Mouse (Mus musculus) liver (tissue): ENCODE results near the gene Cul9.

Source experiments
- DNase-seq: peaks from one replicate; pipeline ENCODE4 v3.0.0-alpha.2; 2020; ENCODE audit warnings: mixed read lengths

The Cul9 gene

DNA sequence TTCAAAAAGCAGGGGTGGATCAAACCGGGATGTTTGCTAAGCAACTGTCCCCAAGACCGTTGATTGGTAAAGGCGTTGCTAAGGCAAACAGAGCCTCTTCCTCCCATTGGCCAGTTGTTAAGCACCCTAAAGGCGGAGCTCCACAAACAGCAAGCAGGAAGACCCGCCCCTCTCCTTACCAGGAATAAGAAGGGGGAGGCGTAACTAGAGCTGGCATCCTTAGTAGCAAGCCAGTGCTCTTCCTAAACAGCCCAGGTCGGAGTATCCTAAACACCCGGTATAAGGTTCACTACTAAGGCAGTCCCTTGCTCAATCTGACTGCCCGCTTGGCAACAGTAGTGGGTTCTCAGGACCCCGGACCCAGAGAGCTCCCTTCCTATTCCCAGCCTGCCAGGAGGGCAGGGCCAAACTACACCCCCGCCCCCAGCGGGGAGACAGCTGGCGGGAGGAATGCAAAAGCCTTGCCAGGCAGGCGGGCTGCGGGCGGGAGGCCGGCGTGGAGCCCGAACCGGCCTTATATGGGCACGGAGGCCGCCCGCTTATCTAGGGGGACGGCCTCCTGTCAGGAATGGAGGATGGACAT is 6.7 kb upstream of the Cul9 start:
- peak; percentile 68 for DNase-seq

DNA sequence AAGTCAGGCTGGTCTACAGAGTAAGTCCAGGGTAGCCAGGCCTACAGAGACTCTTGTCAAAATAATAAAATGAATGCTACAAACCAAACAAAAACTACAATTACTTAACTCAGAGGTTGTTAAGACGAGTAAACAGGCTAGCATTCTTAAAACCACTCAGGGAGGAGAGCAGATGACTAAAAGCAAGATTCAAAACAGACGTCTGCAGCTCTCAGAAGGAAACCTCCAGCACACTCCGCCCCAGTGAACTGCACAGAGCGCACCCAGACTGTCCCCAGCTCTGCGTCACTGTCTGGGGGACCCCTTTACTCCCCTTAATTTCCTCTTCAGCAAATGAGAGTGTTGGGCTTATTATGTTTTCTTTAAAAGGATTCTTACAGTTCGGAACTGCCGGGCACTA is 6.0 kb upstream of the Cul9 start:
- no peak for DNase-seq

DNA sequence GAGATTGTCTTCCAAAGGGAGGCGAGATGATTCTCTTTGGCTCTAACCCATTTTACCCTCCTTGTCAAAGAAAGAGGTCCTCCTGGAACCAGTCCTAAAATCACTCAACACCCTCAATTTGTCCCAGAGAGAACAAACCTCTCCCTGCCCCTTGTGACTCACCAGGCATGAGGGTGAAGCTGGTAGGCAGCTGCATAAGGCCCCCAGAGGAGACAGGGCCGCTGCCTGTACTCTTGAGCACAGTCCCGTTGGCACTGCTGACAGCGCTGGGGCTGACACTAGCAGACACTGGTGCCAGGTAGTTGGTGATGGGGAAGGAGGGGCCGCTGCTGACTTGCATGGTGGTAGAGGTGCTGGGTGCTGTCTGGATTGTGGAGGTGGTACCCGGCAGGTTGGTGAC is 5.2 kb upstream of the Cul9 start:
- DNase-seq = no peak

DNA sequence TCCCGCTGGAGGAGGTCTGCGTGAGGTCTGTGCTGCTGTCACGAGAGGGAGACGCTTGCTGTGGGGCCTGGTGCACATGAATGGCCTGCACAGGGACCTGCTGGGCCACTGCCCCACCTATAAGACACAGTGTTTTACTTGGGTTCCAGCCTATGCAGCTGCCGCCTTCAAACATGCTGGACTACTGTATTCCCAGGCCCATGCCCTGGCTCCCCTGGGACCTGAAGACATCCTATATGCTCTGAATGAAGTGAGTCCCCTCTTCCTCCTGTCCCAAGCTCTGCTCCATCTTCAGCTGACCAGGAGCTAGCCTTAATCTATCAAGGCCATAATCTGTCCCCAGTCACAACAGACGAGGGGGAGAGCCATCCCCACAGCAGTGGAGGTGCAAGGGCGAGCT is 4.7 kb upstream of the Cul9 start:
- no peak for DNase-seq

DNA sequence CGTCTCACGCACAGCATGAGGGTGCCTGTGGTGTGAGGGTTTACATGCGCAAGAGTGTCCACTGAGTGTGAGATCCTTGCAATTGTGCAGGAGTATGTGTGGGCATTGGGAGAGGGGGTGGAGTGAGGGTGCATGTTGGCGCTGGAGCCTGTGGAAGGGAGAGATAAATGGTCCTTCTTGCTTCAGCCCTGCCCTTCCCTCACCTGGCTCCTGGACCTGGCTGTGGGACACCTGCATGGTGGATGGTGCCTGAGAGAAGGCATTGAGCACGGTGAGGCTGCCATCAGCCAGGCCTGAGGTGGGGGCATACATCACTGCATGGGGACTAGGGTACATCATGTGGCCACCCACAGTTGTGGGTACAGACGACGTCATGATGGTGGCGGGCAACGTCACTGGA is 3.5 kb upstream of the Cul9 start:
- no peak for DNase-seq

DNA sequence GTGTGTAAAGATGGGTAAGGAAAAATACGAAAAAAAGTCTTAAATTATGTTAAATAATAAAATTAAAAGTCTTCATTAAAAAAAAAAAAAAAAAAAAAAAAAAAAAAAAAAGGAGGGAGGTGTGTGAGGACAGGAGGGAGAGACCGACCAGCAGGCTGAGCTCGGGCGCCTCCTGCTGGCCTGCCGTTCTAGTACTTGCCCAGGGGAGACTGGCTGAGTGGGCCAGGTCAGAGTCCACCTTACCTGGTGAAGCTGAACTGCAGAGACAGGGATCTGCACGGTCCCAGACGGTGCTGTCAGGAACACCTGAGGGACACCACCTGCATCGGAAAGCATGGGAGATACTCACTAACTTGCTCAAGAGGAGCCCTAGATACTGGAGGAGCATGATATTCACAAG is 3.0 kb upstream of the Cul9 start:
- DNase-seq = peak; percentile 62

DNA sequence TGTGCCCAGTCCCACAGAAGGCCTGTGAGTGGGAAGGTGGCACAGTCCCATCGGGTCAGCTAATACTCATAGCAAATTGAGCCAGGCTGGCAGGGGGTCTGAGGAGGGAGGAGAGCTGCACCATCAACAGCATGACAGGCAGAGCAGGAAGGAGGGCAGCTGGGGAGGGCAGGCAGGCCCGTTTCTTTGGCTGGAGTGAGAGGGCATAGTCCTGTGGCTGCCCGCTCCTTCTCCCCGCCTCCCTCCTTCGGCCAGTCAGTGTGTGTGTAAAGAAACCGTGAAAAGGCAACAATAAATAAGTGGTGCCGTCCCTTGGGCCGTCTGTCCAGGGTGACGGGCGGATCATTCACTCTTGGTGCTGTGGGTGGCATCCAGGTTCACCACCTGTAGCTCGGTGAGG is 2.6 kb upstream of the Cul9 start:
- no peak for DNase-seq

DNA sequence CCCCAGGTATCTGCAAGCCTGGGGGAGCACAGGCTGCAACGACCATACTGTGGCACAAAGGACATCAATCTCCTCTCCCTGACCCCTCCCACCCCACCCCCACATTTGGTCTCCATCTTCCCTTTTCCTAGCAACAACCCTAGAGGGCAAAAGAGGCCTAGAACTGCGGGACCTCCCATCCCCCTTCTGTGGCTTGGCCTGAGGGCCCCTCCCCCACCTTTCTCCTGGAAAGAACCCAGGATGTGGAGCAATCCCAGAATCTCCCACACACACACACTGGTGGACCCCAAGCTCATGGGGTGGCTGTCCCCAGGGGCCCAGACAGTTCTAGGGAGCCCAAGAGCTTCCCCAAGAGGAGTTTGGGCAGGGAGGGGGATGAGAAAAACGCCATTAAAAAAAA is 1.7 kb upstream of the Cul9 start:
- DNase-seq = no peak

DNA sequence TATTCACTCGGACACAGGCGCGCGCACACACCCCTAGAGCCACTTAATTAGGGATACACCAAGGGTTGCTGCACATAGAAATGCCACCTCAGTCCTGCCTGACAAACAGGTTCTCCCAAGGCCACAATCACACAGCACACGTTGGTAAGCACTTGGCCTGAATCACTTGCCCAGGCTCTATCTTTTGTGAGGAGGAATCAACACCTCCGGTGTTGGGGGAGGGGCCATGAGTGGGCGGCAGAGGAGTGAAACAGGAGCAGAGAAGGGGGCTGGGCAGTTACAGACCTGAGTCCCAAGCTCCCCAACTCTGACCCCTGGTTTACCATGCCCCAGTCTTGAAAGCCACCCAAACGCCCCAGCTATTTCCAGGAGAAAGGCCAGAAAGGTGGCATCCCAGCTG is 807 bp upstream of the Cul9 start:
- no peak for DNase-seq

DNA sequence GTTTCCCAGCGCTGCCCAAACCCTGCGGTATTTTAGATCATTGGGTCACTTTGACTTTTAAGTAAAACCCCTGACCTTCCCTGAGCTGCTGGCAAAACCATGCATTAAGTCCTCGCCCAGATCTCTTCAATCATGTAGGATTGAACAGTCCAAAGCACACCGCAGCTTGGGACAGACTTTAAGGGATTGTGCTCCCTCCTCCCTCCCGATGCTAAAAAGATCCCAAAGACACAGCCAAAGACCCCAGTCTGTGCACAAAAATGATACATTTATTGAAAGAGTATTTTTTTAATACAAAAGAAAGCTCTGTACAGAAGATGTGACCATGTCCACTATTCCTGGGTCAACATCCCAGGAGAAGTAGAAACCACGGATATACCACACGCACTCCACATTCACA is 403 bp upstream of the Cul9 start:
- no peak for DNase-seq

DNA sequence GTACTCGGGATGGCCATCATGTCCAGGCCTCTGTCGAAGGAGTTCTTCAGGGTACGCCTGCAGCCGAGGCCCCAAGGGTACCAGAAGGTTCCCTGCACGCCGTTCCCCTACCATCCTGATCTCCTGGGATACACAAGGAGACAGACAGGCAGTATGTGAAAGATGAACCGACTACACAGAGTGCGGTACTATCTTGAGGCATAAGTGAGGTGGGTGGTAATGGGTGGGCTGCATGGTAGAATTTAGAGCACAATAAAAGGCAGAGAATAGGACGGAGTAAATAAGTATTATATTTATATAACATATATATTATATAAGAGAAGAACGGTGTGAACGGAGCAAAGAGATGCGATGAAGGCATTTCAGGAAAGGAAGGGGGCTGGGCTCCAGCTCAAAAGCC is 2.5 kb downstream of the Cul9 start:
- no peak for DNase-seq

DNA sequence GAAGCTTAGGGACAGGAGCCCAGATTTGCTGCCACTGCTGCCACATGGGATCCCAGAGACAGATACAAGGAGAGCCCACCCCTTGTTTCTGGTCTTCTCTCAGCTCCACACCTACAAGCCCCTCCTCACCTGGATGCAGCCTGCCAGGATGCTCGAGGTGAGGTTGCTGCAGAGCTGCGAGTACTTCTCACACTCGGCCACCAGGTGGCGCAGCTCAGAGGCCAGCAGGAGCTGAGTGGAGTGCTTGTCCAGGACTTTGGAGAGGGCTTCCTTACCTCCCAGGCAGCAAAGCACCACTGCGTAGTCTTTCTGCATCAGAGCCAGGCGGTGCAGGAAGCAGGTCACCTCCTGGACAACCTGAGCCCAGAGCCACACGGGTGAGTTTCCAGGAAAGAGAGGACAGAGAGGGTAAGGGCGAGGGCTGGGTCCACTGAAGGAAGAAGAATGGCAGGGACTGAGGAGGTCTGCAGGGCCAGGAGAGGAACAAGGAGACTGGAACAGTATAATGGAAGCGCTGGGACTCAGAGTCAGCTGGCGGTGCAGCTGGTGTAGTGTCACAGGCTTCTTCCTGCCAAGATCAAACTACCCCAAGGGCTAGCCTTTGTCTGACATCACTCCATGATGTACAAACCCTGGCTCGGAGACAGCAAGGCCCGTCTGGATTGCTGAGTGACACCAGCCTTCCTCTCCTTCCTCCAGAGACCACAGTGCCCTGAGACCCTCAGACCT is 20.4 kb downstream of the Cul9 start:
- DNase-seq = peak; percentile 79

DNA sequence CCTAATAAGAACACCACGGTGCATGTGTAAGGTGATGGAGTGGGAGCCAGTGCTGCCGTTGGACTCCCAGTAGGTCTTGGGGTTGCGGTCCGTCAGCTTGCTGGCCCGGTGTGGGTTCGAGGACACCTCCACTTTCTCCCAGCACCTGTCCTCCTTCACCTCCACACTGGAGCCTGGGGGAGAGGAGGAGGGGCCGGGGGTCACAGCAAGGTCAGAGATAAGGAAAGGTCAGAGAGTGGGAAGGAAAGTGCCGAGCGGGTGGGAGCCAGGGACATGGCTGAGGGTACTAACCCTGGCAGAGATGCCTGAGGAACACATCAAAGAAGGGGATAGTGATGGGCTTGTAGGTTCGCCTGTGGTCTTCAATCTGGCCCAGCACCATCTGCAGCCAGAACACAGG is 21.1 kb downstream of the Cul9 start:
- no peak for DNase-seq

DNA sequence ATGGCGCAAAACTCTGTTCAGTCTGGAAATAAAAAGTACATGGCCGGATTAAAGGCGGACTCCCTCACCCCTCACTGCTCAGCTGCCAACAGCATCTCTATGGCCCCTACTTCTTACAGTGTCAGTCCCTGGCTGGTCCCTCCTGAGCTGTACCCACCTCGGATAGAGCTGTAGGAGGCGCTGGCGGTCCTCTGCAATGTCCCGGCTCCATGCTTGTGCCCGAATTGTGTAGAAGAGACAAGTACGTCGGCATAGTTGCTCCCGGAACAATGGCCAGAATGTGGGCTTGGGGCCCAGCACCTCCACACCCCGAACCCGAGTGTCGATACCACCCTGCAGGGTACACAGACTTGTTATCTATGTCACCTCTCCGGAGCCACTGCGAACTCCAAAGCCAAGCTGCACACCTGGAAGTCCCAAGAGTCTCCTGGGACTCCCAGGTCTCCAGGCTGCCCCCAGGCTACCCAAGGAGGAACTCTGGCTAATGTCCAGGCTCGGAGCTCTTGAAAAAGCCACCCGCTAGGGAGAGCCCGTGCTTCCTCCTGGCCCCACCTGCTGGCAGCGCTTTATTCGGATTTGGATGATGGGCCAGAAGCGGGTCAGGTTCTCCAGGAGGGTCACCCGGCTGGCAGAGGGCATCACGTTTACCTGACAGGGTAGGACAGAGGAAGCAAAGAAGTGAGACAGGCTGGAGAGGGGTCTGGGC is 24.1 kb downstream of the Cul9 start:
- DNase-seq = no peak

DNA sequence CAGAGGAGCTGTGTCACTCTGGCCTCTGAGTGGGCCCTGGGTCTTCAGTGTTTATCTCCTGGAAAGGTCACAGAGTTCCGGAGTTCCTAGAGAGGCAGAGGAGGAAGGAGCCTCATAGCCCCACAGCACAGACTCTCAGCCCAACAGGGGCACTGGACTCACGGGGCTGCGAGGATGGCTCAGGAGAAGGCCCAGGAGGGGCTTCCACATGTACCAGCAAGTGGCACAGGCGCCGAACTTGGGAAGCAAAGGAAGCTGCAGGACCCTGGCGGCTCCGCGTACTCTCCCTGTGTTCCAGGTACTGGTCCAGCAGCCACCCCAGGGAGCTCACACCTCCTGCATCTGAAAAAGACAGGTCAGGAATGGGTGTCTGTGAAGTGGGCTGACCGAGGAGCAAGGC is 25.0 kb downstream of the Cul9 start:
- no peak for DNase-seq

DNA sequence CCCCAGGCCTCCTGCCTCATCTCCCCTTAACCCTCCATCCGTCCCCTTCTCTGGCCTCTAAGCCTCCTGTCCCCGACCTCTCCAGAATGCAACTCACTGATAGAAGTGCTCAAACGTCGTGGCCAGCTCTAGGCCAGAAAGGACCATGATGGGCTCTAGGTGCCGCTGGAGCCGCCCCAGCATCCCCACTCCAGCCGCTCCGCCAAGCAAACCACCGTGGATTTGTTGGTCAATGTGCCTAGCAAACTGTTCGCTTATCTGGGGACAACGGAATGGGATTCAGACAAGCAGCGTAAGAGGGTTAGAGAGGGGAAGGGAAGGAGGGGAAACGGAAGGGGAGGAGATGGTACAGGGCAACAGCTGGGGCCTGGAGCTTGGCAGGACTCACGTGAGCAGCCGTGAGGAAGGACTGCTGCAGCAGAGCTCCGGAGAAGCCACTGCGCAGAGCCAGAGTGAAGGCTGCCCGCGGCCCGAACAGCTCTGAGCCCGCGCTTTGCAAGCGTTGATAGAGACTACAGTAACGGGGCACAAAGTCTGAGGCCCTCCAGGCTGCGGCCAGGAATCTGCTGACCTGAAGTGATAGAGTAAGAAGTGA is 25.7 kb downstream of the Cul9 start:
- DNase-seq = peak; percentile 25

DNA sequence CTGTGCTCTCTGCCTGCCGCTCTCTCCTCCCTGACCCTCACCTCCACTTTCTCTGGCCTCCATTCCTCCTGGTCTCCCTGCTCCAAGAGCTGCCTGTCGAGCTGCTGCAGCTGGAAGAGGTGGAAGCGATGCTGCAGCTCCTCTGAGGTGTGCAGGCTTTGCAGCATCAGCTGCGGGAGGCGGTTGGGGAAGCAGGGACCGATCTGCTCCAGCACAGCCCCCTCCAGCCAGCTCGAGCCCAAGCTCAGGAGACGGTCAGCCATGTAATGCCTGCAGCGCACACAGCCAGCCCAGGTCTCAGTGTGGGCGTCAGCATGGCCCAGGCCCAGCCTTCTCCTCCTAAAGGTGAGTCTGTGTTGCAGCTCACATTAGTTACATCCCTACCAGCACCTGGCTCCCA is 26.2 kb downstream of the Cul9 start:
- no peak for DNase-seq

DNA sequence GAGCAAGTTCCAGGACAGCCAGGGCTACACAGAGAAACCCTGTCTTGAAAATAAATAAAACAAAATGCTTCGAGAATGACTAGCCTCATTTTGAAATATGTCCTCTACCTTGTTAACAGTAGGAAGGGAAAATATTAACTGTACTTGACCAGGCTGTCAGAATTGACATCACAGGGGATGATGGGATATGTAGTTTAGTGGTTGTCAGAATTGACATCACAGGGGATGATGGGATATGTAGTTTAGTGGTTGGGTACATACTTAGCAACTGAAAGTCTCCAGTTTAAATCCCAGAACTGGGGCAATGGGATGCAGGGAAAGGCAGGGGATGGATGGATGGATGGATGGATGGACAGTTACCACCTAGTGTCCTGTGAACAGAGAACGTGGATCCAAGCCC is 32.9 kb downstream of the Cul9 start:
- DNase-seq = no peak

DNA sequence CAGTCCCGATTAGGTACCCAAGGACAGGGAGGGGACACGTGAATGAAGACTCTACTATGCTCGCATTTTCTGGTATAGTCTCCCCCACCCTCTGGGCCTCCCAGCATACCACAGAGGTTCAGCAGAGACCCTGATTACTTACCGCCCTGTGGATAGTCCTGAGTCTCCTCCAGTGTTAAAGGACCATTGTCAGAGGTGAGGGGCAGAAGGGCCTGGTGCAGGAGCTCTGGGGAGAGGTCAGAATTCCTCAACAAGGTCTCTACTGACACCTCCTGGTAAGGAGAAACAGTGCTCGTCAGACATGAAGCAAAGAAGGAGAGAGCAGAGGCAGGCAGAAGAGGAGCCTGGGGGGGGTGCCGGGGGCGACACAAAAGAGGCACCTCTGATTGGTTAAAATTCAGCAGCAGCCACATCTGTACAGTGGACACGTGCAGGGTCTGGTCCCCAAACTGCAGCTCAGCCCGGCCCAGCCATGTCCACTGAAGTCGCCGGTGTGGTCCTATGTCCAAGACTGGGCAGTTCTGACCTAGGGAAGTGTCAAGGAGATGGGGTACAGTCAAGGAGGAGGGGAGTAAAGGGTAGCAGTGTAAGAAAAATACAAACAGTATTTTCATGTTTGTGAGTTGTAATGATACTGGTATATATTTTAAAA is 35.0 kb downstream of the Cul9 start:
- DNase-seq = no peak

DNA sequence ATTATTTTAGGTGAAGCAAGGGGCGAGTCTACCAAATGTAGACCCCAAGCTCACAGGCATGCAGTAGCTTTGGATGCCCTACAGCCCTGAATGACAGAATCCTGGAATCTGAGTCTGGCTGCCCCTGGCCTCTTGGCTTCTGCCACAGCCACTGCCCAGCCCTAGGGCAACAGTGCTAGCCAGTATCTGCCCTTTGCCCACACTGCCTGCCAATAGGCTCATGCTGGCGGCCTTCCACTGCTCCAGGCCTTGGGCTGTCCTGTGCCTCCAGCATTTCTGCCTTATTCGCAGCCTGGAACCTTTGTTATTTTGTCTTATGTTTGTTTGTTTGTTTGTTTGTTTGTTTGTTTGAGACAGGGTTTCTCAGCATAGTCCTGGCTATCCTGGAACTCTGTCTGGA is 40.6 kb downstream of the Cul9 start:
- DNase-seq = no peak

DNA sequence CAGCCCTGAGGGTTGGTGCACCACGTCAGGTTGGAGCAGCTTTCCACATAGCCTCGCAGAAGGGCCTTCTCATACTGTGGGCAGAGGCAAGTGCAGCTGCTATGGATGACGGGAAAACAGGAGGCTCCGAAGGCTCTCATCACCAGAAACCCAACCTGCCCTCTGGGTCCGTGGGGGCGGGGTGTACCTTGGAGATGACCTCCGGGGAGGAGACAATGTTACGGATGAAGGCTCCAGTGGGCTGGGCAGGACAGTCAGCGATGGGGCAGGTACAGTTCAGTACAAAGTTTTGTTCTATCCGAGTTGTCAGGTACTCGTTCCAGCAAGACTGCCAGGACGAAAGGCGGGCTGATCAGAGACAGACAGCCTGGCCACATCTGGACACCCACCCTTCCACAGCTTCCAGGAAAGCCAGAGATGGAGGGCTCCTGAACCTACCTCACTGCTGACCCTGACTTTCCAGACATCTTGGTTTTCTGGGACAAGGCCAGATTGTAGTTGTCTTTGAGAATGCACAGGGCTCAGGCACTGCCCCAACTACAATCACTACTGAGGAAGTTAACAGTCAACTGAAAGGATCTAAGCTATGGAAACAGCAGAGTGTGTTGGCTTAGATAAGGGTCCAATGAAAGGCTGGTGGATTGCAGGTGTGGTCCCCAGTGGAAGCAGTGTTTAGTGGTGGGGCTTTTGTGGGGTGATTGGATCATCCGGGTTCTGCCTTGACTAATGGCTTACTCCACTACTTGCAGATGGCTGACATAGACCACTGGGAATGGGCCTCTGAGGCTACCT is 42.1 kb downstream of the Cul9 start:
- no peak for DNase-seq

DNA sequence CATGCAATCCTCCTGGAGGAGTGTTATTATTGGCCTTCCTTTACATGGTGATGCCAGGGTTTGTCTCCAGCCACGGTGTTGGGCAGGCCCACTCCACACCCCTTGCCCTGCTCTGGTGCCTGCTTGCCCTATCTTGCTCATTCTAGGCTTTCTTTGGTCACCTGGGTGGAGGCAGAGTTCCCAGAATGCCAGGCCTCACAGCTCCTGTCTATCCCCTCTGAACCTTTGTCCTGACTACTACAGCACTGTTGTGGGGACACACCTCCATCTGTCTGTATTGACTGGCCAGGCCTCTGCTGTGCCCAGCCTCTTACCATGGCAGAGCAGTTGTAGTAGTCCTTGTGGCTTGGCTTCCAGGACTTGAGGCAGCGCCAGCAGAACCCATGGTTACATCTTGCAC is 43.4 kb downstream of the Cul9 start:
- DNase-seq = no peak

DNA sequence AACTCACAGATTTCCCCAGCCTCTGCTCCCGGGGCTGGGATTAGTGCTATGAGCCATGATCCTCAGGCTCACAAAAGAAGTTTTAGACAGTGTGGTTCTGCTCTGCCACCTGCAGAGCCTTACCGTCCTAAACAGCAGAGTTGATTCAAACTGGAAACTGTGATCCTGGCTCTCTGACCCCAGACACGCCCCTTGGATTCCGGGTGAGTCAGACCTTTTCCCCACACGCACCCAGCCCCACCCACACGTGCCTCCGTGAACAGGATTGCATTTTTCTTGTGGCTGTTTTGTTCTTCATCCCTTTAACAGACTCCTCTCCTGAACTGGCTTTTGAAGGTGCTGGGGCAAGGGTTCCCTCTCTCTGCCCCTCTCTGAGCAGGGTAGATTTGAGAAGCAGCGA is 48.2 kb downstream of the Cul9 start:
- no peak for DNase-seq
